In genomic region chr6:127359391-127359874, GRCm38 (mm10) we compare ENCODE assay signal across 9 mouse cellular contexts.
DNase-seq lines count a peak whose midpoint lies in the region; ATAC-seq and TF ChIP-seq lines count a peak whose summit lies in the region.
"Had no signal": no experiment of that assay in that cellular context is flagged by ENCODE, and none has a peak within 500 bp of the region (broad histone marks: within the 10 kb centered on the region; RNA-seq: fewer than 3 reads in every experiment).

No protein-coding gene starts in this region.

- TF ChIP-seq POLR2A in testis, adult 2 months (IDR thresholded peaks at IDR 0.05; ENCODE audit: control insufficient read depth, low read depth, low read length) = no peak
- no peak for TF ChIP-seq POLR2A in brain, embryonic 14.5 days (IDR thresholded peaks at IDR 0.05; ENCODE audit: borderline replicate concordance, extremely low read depth, insufficient read depth, insufficient read length, poor library complexity, severe bottlenecking)

- no peak overlapping the region for H3K4me2 ChIP-seq in forebrain, embryonic 14.5 days (ENCODE audit: low read length)
- no peak overlapping the region for H3K4me2 ChIP-seq in limb, embryonic 12.5 days
- H3K4me2 ChIP-seq in neural tube, embryonic 11.5 days (ENCODE audit: low read depth) = no peak overlapping the region
- H3K4me2 ChIP-seq: heart, embryonic 15.5 days had no signal

- DNase-seq in testis, postnatal 14 days (ENCODE audit: low spot score) = no peak
- DNase-seq in brain, embryonic 14.5 days (ENCODE audit: low read depth) = peak; percentile 84
- peak; percentile 86 for DNase-seq in forebrain, embryonic 14.5 days (ENCODE audit: low spot score)
- DNase-seq in kidney, adult 8-10 months = peak; percentile 11 to 65
- peak; percentile 74 for DNase-seq in neural tube, embryonic 11.5 days (ENCODE audit: low spot score)
- DNase-seq in thymus, postnatal 25 days = peak; percentile 76

- peak; percentile 30; the same call in 1 of the 2 replicates for ATAC-seq in forebrain, embryonic 14.5 days
- ATAC-seq in limb, embryonic 12.5 days (ENCODE audit: insufficient number of reproducible peaks, insufficient read depth, low FRiP score, low TSS enrichment, low read depth) = peak; percentile 56; the same call in 1 of the 2 replicates
- no peak for ATAC-seq in neural tube, embryonic 11.5 days (ENCODE audit: insufficient read depth, low FRiP score, low TSS enrichment)

- no peaks in the 10 kb centered on the region for H3K36me3 ChIP-seq in testis, adult 2 months (ENCODE audit: control insufficient read depth, insufficient read depth, low read length)
- no peaks in the 10 kb centered on the region for H3K36me3 ChIP-seq in forebrain, embryonic 14.5 days (ENCODE audit: control insufficient read depth, insufficient read depth, low read length)
- H3K36me3 ChIP-seq in limb, embryonic 12.5 days = no peaks in the 10 kb centered on the region
- no peaks in the 10 kb centered on the region for H3K36me3 ChIP-seq in neural tube, embryonic 11.5 days (ENCODE audit: control insufficient read depth, insufficient read depth, low read length)
- H3K36me3 ChIP-seq: heart, embryonic 15.5 days had no signal

- no peak overlapping the region for H3K9ac ChIP-seq in forebrain, embryonic 14.5 days (ENCODE audit: low read length)
- H3K9ac ChIP-seq in limb, embryonic 12.5 days (replicated peaks) = no peak overlapping the region
- H3K9ac ChIP-seq in neural tube, embryonic 11.5 days (ENCODE audit: low read length) = no peak overlapping the region
- H3K9ac ChIP-seq: heart, embryonic 15.5 days had no signal

- peak; percentile 54; the same call in 1 of the 2 replicates for TF ChIP-seq CTCF in testis, adult 2 months (IDR thresholded peaks at IDR 0.05; ENCODE audit: control insufficient read depth, insufficient read depth, insufficient replicate concordance, low read depth, low read length)
- TF ChIP-seq CTCF in brain, embryonic 14.5 days (IDR thresholded peaks at IDR 0.05; ENCODE audit: borderline replicate concordance, extremely low read depth, insufficient read depth, insufficient read length) = peak; percentile 86

- no peak overlapping the region for H3K27ac ChIP-seq in testis, adult 2 months (ENCODE audit: control insufficient read depth, insufficient read depth, low read depth, low read length)
- no peak overlapping the region for H3K27ac ChIP-seq in forebrain, embryonic 14.5 days (ENCODE audit: low read depth, low read length)
- no peak overlapping the region for H3K27ac ChIP-seq in limb, embryonic 12.5 days
- no peak overlapping the region for H3K27ac ChIP-seq in neural tube, embryonic 11.5 days (ENCODE audit: low read depth, low read length)
- H3K27ac ChIP-seq: heart, embryonic 15.5 days had no signal

- no peaks in the 10 kb centered on the region for H3K27me3 ChIP-seq in testis, adult 2 months (ENCODE audit: control insufficient read depth, insufficient read depth, low read length)
- H3K27me3 ChIP-seq in forebrain, embryonic 14.5 days (replicated peaks; ENCODE audit: control insufficient read depth, insufficient read depth, low read length) = no peaks in the 10 kb centered on the region
- peaks cover 5% of the 10 kb centered on the region; the same call in 1 of the 2 replicates for H3K27me3 ChIP-seq in limb, embryonic 12.5 days
- no peaks in the 10 kb centered on the region for H3K27me3 ChIP-seq in neural tube, embryonic 11.5 days (ENCODE audit: control insufficient read depth, insufficient read depth, low read length)

- no peaks in the 10 kb centered on the region for H3K4me1 ChIP-seq in testis, adult 2 months (ENCODE audit: control insufficient read depth, insufficient read depth, low read length)
- H3K4me1 ChIP-seq in forebrain, embryonic 14.5 days (ENCODE audit: control insufficient read depth, insufficient read depth, low read length) = peaks cover 12% of the 10 kb centered on the region
- H3K4me1 ChIP-seq in limb, embryonic 12.5 days (replicated peaks) = peaks cover 16% of the 10 kb centered on the region
- H3K4me1 ChIP-seq in neural tube, embryonic 11.5 days (ENCODE audit: control insufficient read depth, insufficient read depth, low read length) = 0 out of 2 replicates have a peak, but pooled peaks cover 5% of the 10 kb centered on the region

- WGBS in forebrain, embryonic 14.5 days = 43% methylated on average over 9 of the region's 9 CpGs
- 46% methylated on average over 9 of the region's 9 CpGs for WGBS in limb, embryonic 12.5 days
- WGBS in neural tube, embryonic 11.5 days = 48% methylated on average over 9 of the region's 9 CpGs

- H3K4me3 ChIP-seq in testis, adult 2 months (ENCODE audit: control insufficient read depth, low read depth, low read length) = no peak overlapping the region
- H3K4me3 ChIP-seq in forebrain, embryonic 14.5 days (ENCODE audit: low read depth, low read length) = no peak overlapping the region
- no peak overlapping the region for H3K4me3 ChIP-seq in limb, embryonic 12.5 days (replicated peaks)
- no peak overlapping the region for H3K4me3 ChIP-seq in neural tube, embryonic 11.5 days (ENCODE audit: low read depth, low read length)
- H3K4me3 ChIP-seq: heart, embryonic 15.5 days had no signal

- H3K9me3 ChIP-seq in forebrain, embryonic 14.5 days (replicated peaks; ENCODE audit: control insufficient read depth, low read length) = no peaks in the 10 kb centered on the region
- no peaks in the 10 kb centered on the region for H3K9me3 ChIP-seq in limb, embryonic 12.5 days
- H3K9me3 ChIP-seq in neural tube, embryonic 11.5 days (ENCODE audit: control insufficient read depth, low read length) = no peaks in the 10 kb centered on the region
- H3K9me3 ChIP-seq: heart, embryonic 15.5 days had no signal
